Mouse (Mus musculus): ENCODE measurements around the gene Naf1.
A peak's percentile ranks its signal among the peaks of the same experiment; 100 is the strongest.

Naf1 gene

DNA sequence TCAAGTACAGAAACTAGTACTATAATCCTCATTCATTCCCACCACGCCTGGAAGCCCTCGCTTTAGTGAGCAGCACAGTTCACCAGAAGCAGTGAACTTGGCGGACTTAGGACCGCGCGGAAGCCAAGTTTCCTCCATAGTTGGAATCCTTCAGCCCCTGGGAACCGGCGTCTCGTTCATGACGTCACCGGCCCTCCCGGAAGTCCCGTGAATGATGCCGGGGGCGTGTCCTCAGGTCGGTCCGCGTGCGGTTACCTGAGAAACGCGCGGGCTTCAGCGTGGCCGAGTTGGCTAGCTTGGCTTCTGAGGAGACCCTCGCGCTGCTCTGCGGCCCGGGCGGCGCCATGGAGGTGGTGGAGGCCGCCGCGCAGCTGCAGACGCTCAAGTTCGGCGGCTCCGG, at the start of gene Naf1:
Naf1 (plus strand) TSS at position 195 of the 400 bp plus-strand sequence.
- DNase-seq (ENCODE audit: low read depth, low spot score): peak; percentile 97

DNA sequence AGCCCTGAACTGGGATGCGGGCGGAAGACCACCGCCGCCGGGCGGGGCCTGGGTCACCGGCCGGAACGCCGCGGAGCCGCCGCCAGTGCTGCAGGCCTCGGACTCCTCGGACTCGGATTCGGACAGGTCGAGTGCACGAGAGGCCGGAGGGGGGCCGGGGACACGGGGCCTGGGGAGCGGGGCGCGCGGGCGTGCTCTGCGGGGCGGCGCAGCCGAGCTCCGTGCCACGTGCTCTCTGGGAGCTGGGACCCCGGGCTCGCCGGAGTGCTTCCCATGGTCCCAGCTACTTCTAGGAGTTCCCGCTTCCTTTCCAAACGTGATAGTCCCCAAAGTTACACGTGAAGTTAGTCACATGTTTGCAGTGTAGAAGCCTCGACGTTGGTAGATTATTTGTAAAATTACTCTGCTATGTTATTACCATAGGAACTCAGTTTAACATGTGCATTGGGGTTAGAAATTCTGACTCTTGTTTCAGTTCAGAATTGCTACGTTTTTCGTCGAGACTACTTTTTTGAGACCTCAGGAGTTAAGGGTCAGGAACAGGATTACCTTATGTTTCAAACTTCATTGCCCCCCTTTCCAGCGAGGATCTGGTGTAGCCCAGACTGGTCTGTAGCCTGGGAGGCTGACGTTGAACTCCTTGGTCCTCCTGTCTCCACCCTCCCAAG, 1.0 kb downstream of the Naf1 start:
- peak; percentile 35 for DNase-seq (ENCODE audit: low read depth, low spot score)

DNA sequence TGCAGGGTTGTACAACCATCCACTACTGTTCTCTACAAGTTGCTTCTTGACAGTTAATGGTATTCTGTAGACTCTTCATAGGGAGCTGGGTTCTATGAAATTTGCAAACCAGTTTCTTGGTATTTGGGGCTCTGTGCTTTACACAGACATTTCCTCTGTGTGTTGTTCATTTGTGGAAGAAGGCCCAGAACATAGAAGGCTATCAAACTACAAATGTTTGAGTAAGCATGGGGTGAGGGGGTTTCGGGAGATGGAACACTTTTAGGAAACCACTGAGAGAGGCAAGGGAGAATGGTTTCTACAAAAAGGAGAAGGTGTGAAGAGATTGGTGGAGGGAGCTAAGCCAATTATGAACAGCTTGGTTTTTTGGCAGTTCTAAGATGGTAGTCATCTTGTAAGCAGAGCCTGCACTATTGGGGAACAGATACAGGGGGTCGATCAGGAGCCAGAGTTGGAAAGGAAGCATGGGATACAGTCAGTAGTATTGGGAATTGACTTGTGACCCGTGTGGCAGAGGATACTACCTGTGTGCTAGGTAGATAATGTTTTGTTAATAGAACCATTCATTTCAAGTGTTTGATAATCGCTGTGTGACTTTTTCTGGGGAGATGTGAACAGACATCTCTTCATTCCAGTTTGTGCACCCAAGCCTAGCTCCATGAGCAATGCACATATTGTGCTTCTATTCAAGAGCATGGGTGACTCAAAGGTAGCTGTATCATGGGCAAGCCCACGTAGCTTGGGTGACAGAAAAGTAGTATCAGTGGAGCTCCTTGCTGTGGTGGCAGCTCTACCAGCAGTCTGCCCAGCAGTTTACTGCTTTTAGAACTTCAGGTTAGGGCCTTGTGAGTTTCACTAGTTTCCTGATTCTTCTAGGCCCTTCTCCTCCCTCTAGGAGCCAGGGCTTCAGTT, 1.8 kb downstream of the Naf1 start:
- DNase-seq (ENCODE audit: low read depth, low spot score): no peak

- no peak for DNase-seq (ENCODE audit: low read depth, low spot score)
These were observed 3.7 kb downstream of the Naf1 start for GRCm38 (mm10) chr8:66863761-66864160.

- no peak for DNase-seq (ENCODE audit: low read depth, low spot score)
These were observed 5.1 kb downstream of the Naf1 start for GRCm38 (mm10) chr8:66865120-66865519.

GRCm38 (mm10) chr8:66867679-66868078, 7.7 kb downstream of the Naf1 start:
- no peak for DNase-seq (ENCODE audit: low read depth, low spot score)

DNA sequence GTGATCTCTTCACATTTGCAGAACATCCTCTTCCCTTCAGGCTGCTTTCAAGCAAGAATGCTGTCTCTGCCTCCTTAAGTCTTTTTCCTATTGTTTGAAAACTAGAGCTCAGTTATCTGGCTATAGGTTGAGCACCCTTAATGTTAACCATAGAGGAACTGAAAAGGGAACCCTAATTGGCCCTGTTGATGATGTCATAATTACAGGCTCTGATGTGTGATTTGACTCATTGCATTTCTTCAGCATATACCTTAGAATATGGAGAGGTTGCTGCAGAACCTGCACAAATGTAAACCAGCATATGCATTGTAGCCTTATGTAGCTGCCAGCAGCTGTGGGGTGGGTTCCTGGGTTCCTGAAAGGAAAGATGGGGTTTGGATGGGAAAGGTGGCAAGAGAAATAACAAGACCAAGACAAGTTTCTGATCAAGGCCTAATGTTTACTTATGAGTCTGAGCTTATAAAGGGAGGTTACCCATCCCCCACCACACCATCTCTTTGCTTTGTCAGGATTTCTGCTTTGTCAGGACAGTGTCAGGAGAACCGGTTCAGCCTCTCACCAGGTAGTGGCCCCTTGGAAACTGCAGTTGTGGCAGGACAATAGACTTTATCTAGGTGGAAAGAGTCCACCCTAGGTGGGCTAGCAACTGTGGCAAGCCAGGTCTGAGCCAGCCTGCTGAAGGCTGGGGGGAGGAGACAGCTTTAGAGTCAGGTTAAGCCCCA, 9.4 kb downstream of the Naf1 start:
- DNase-seq (ENCODE audit: low read depth, low spot score): no peak

DNA sequence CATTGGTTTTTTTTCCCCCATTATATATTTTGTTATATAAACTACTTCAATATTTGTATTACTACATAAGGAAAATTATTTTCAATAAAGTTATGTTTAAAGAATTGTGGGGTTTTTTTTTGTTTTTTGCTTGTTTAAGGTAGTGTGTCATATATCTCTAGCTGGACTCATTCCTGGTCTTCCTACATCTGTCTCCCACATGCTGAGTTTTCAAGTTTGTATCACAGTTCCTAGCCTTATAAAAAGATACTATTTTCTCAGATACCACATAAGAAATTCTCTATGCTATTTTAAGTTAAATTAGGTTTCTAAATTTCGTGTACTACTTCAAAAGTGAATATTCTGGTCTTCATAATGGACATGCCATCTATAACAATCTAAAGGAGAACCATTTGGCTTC, 23.8 kb downstream of the Naf1 start:
- no peak for DNase-seq (ENCODE audit: low read depth, low spot score)

DNA sequence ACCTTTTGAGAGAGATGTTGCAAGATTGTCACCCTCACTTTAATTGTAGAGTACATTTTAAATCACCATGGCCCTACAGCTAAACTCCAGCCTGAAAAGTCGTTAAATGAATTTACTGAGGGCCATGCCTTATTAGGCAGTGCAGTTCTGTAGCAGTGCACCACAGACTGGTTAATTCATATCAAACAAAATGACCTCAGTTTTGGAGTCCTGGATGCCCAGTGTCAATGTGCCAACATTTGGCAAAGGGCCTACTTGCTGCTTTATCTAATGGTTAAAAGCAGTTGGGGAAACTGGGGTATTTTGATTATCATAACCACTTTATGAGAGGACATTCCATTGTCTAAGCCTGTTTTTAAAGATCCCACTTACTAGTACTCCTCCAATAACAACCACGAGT, 31.9 kb downstream of the Naf1 start:
- DNase-seq (ENCODE audit: low read depth, low spot score): no peak

DNA sequence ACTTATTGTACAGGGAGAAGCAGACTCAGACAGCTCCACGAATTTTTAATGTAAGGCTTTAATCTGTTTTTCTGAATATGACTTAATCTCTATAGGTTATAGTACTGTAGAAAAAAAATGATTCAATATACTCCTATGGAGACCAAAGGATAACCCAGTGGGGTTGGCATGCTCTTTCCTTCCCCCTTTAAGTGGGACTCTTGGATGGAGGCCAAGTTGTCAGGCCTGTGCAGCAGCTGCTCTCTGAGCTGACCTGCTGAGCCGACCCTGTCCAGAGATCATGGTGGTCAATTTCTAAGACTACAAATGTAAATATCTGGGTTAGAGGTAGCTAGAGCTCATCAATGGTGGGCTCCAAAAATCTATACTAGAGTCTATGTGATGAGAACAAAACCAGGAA, 45.0 kb downstream of the Naf1 start:
- no peak for DNase-seq (ENCODE audit: low read depth, low spot score)

- DNase-seq (ENCODE audit: low read depth, low spot score): no peak
These were observed 45.5 kb downstream of the Naf1 start for GRCm38 (mm10) chr8:66905557-66905956.

GRCm38 (mm10) chr8:66906116-66906515, 46.1 kb downstream of the Naf1 start:
- DNase-seq (ENCODE audit: low read depth, low spot score): no peak

- no peak for DNase-seq (ENCODE audit: low read depth, low spot score)
These were observed 50.7 kb downstream of the Naf1 start for GRCm38 (mm10) chr8:66910684-66911083.

GRCm38 (mm10) chr8:66913616-66914536, 53.9 kb downstream of the Naf1 start:
- DNase-seq (ENCODE audit: low read depth, low spot score): peak; percentile 39

DNA sequence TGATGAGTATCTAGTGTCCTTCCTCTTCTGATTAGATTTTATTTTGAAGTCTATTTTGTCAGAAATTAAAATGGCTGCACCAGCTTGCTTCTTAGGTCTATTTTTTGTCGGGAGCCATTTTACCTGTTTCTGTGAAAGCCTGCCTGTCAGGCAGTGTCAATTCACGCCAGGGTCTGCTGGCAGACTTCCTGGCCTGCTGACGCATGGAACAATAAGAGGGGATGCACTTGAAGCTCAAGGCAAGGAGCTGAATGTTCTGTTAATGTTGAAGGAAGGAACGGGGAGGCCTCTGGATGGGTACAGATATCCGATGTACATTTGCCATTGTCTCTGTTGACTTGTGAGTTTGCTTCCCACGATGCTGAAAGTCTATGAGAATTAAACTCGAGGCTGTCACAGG, 56.0 kb downstream of the Naf1 start:
- no peak for DNase-seq (ENCODE audit: low read depth, low spot score)

- DNase-seq (ENCODE audit: low read depth, low spot score): no peak
These were observed 57.9 kb downstream of the Naf1 start for GRCm38 (mm10) chr8:66917695-66918467.

DNA sequence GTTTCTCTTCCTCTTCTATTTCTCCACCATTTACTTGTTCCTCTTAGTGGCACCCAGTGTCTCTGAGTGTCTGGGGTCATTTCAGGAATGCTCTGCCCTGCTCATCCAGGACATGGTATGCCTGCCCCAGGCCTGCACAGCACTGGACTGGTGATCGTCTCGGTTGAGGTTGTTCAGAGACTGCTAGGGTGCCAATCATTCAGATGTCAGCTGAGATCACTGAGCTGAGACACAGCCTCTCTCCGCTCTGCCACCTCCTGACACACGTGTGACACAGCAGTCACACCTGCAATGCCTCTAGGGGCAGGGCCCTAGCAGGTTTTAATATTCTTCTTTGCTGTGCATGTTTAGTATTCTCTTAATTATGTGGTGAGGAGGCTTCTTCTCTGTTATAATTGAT, 58.5 kb downstream of the Naf1 start:
- DNase-seq (ENCODE audit: low read depth, low spot score): no peak

DNA sequence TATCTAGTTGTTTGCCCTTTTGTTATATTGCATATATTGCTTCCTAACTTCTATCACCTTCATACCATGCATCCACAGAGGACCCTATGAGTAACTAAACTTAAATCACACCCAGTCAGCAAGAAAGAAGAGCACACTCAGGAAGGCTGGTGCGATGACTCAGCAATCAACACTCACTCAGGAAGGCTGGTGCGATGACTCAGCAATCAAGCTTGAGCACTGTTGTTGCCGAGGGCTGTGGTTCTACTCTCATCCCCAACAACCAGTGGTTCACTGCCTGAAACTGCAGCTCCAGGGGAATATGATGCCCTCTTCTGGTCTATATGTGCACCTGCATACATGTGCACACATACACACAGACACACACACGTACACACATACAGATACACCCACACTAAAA, 73.7 kb downstream of the Naf1 start:
- DNase-seq (ENCODE audit: low read depth, low spot score): no peak

DNA sequence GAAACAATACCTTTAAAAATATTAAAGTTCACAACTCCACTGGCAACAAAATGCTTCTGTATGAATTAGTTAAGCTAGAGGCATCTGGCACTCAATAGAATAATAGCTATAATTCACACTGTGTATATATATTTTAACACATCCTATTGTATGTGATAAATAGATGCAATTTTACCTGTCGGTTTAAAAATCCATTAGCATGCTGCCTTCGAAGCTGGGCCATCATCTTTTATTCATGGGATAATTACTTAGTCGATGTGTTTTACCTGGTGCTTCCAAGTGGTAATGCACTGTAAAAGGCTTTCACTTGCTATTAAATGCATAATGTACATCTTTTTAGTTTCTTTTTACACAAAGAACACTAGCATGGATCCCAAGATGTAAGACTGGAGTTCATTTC, 76.2 kb downstream of the Naf1 start:
- no peak for DNase-seq (ENCODE audit: low read depth, low spot score)

All from forelimb bud, embryonic 11.5 days (tissue).